Mouse (Mus musculus) ES-E14 (cell line): ENCODE results near the gene Tspo2.

Experiments used
- CHD2 ChIP-seq: IDR thresholded peaks from 2 replicates; pipeline ENCODE4 v1.6.1; 2014; ENCODE audit warnings: mild to moderate bottlenecking, low read depth, low read length, inconsistent platforms
- HCFC1 ChIP-seq: IDR thresholded peaks from 2 replicates; pipeline ENCODE4 v1.6.1; 2012; ENCODE audit warnings: low read length, inconsistent platforms, borderline replicate concordance; ENCODE audit not compliant: insufficient read depth
- ZC3H11A ChIP-seq: IDR thresholded peaks from 2 replicates; pipeline ENCODE4 v1.6.1; 2012; ENCODE audit warnings: low read depth, mild to moderate bottlenecking, inconsistent platforms, low read length, borderline replicate concordance

- TF ChIP-seq CHD2 (no peak), ZC3H11A (no peak), HCFC1 (no peak)
Measured at GRCm38 (mm10) chr17:48432158-48432980, 19.0 kb downstream of the Tspo2 start, which contains the start of gene Apobec2.
